Mouse (Mus musculus) right cerebral cortex, postnatal 36 days (tissue): Measurements from ENCODE around the gene Tent4a.
A peak's percentile ranks its signal among the peaks of the same experiment; 100 is the strongest.

ENCODE experiments used
- DNase-seq, 2 experiments: peaks; one replicate each; pipeline ENCODE4 v3.0.0; 2022; ENCODE audit warnings: low spot score in 2 of 2, mixed read lengths in 1 of 2

The Tent4a gene

GRCm38 (mm10) chr13:69545019-69545418, 10.6 kb upstream of the Tent4a start:
- no peak for DNase-seq

GRCm38 (mm10) chr13:69543595-69543994, 9.2 kb upstream of the Tent4a start:
- DNase-seq, result no peak

- DNase-seq, result no peak
Measured at GRCm38 (mm10) chr13:69542571-69543352, 8.3 kb upstream of the Tent4a start.

- DNase-seq, result peak; percentile 68 to 77
Measured at GRCm38 (mm10) chr13:69541776-69542175, 7.4 kb upstream of the Tent4a start.

GRCm38 (mm10) chr13:69541209-69541608, 6.8 kb upstream of the Tent4a start:
- DNase-seq, result no peak

- no peak for DNase-seq
Measured at GRCm38 (mm10) chr13:69538327-69538726, 3.9 kb upstream of the Tent4a start.

- no peak for DNase-seq
Measured at GRCm38 (mm10) chr13:69537366-69537765, 2.9 kb upstream of the Tent4a start.

- DNase-seq, result no peak
Measured at GRCm38 (mm10) chr13:69536021-69536420, 1.6 kb upstream of the Tent4a start.

GRCm38 (mm10) chr13:69534654-69535551, 486 bp upstream of the Tent4a start:
- DNase-seq, result peak; percentile 97 to 98

- DNase-seq, result peak in 1 of 2 experiments; percentile 46
Measured at GRCm38 (mm10) chr13:69533405-69534333, 748 bp downstream of the Tent4a start, which contains the start of gene Nsun2. Gene Nsun2 (plus strand): TSS chr13:69533746.

- DNase-seq, result no peak
Measured at GRCm38 (mm10) chr13:69532893-69533404, 1.5 kb downstream of the Tent4a start.

- no peak for DNase-seq
Measured at GRCm38 (mm10) chr13:69532101-69532892, 2.1 kb downstream of the Tent4a start.

- no peak for DNase-seq
Measured at GRCm38 (mm10) chr13:69531431-69531830, 3.0 kb downstream of the Tent4a start.

GRCm38 (mm10) chr13:69530951-69531350, 3.5 kb downstream of the Tent4a start:
- DNase-seq, result no peak

GRCm38 (mm10) chr13:69530156-69530555, 4.3 kb downstream of the Tent4a start:
- DNase-seq, result no peak

GRCm38 (mm10) chr13:69528531-69528930, 5.9 kb downstream of the Tent4a start:
- no peak for DNase-seq

- no peak for DNase-seq
Measured at GRCm38 (mm10) chr13:69525867-69526266, 8.6 kb downstream of the Tent4a start.

- DNase-seq, result no peak
Measured at GRCm38 (mm10) chr13:69524158-69524530, 10.3 kb downstream of the Tent4a start.

GRCm38 (mm10) chr13:69523444-69524157, 10.8 kb downstream of the Tent4a start:
- DNase-seq, result no peak
